Mouse (Mus musculus) MEL (cell line): ENCODE results near the gene Hist1h2ag. TPM values are rescaled to one million over a fixed set of nuclear protein-coding genes. Genes with fewer than 3 reads are reported as not detected.
A peak's percentile ranks its signal among the peaks of the same experiment; 100 is the strongest.

ENCODE experiments used
- DNase-seq: peaks from one replicate; pipeline ENCODE4 v3.0.0; 2011; ENCODE audit warnings: low read depth, low spot score
- H3K27ac ChIP-seq: 2 replicates; pipeline ENCODE4 v1.5.1; 2012; ENCODE audit warnings: low read depth, mild to moderate bottlenecking, control low read depth, low read length, moderate library complexity; ENCODE audit not compliant: control insufficient read depth
- H3K27me3 ChIP-seq, 2 experiments: fragments of 150-350 bp in 1 of 2; sonication (generic) in 1 of 2; 2 replicates each; pipeline ENCODE4 v1.6.1; 2012; ENCODE audit warnings: low read length in 2 of 2, mild to moderate bottlenecking in 2 of 2, improper control_type of control experiment in 1 of 2, moderate library complexity in 1 of 2; ENCODE audit not compliant: insufficient read depth in 2 of 2, control insufficient read depth in 1 of 2
- H3K36me3 ChIP-seq, 2 experiments: 2 replicates each; pipeline ENCODE4 v1.6.1; 2012 to 2014; ENCODE audit warnings: low read length in 2 of 2, improper control_type of control experiment in 1 of 2, inconsistent platforms in 1 of 2, mild to moderate bottlenecking in 1 of 2; ENCODE audit not compliant: insufficient read depth in 2 of 2, control insufficient read depth in 1 of 2
- H3K4me1 ChIP-seq, 2 experiments: fragments of 150-350 bp in 1 of 2; sonication (generic) in 1 of 2; 2 replicates each; pipeline ENCODE4 v1.6.1; 2012; ENCODE audit warnings: low read length in 2 of 2, improper control_type of control experiment in 1 of 2, mild to moderate bottlenecking in 1 of 2; ENCODE audit not compliant: insufficient read depth in 2 of 2, control insufficient read depth in 1 of 2
- H3K4me3 ChIP-seq, 2 experiments: fragments of 150-350 bp in 1 of 2; sonication (generic) in 1 of 2; 2 replicates each; pipeline ENCODE4 v1.5.1; 2012; ENCODE audit warnings: low read depth in 2 of 2, low read length in 2 of 2, mild to moderate bottlenecking in 2 of 2, moderate library complexity in 2 of 2, control low read depth in 1 of 2, improper control_type of control experiment in 1 of 2; ENCODE audit not compliant: control insufficient read depth in 1 of 2, insufficient read depth in 1 of 2
- H3K79me2 ChIP-seq: 2 replicates; pipeline ENCODE4 v1.6.1; 2012; ENCODE audit warnings: mild to moderate bottlenecking, low read length, moderate library complexity; ENCODE audit not compliant: control insufficient read depth, poor library complexity, insufficient read depth
- H3K9ac ChIP-seq: 2 replicates; pipeline ENCODE4 v1.6.1; 2012; ENCODE audit warnings: low read depth, mild to moderate bottlenecking, control low read depth, low read length, moderate library complexity; ENCODE audit not compliant: control insufficient read depth, poor library complexity, severe bottlenecking
- H3K9me3 ChIP-seq: fragments of 150-350 bp; sonication (generic); replicated peaks from 2 replicates; pipeline ENCODE4 v1.6.1; 2012; ENCODE audit warnings: mild to moderate bottlenecking, low read length, improper control_type of control experiment, moderate library complexity; ENCODE audit not compliant: insufficient read depth
- BHLHE40 ChIP-seq: IDR thresholded peaks from 2 replicates; pipeline ENCODE4 v1.6.1; 2012; ENCODE audit warnings: low read depth, mild to moderate bottlenecking, inconsistent platforms, low read length, improper control_type of control experiment, borderline replicate concordance
- CTCF ChIP-seq, 3 experiments: IDR thresholded peaks in 2 of 3; conservative IDR thresholded peaks in 1 of 3; 2 replicates each; pipeline ENCODE4 v1.5.1; 2011 to 2012; ENCODE audit warnings: low read length in 3 of 3, low read depth in 2 of 3, mild to moderate bottlenecking in 2 of 3, improper control_type of control experiment in 1 of 3, inconsistent platforms in 1 of 3, mixed read lengths in 1 of 3, moderate library complexity in 1 of 3; ENCODE audit not compliant: control insufficient read depth in 1 of 3, insufficient read depth in 1 of 3, poor library complexity in 1 of 3, severe bottlenecking in 1 of 3
- ELF1 ChIP-seq: IDR thresholded peaks from 2 replicates; pipeline ENCODE4 v1.6.1; 2014; ENCODE audit warnings: low read depth, mild to moderate bottlenecking, inconsistent platforms, low read length, improper control_type of control experiment, moderate library complexity
- EP300 ChIP-seq, 2 experiments: IDR thresholded peaks; 2 replicates each; pipeline ENCODE4 v1.6.1; 2011; ENCODE audit warnings: improper control_type of control experiment in 2 of 2, low read length in 2 of 2, low read depth in 1 of 2, mild to moderate bottlenecking in 1 of 2
- ETS1 ChIP-seq: IDR thresholded peaks from 2 replicates; pipeline ENCODE4 v1.6.1; 2012; ENCODE audit warnings: low read depth, mild to moderate bottlenecking, inconsistent platforms, low read length, improper control_type of control experiment, moderate library complexity
- KAT2A ChIP-seq: conservative IDR thresholded peaks from 2 replicates; pipeline ENCODE4 v1.6.1; 2012; ENCODE audit warnings: low read depth, low read length, improper control_type of control experiment, inconsistent platforms
- MAX ChIP-seq: IDR thresholded peaks from 2 replicates; pipeline ENCODE4 v1.6.1; 2011; ENCODE audit warnings: low read length, improper control_type of control experiment
- MEF2A ChIP-seq: IDR thresholded peaks from 2 replicates; pipeline ENCODE4 v1.6.1; 2014; ENCODE audit warnings: low read depth, mild to moderate bottlenecking, inconsistent platforms, low read length, improper control_type of control experiment; ENCODE audit not compliant: poor library complexity, insufficient replicate concordance, severe bottlenecking; ENCODE audit errors: extremely low read depth
- MYC ChIP-seq: IDR thresholded peaks from 2 replicates; pipeline ENCODE4 v1.6.1; 2011; ENCODE audit warnings: low read depth, mild to moderate bottlenecking, low read length, improper control_type of control experiment, moderate library complexity
- POLR2A ChIP-seq, 2 experiments: IDR thresholded peaks; 2 replicates each; pipeline ENCODE4 v1.6.1; 2011 to 2012; ENCODE audit warnings: low read length in 2 of 2, mild to moderate bottlenecking in 2 of 2, control low read depth in 1 of 2, improper control_type of control experiment in 1 of 2, low read depth in 1 of 2, moderate library complexity in 1 of 2; ENCODE audit not compliant: control insufficient read depth in 1 of 2, insufficient read depth in 1 of 2, poor library complexity in 1 of 2
- POLR2AphosphoS2 ChIP-seq: IDR thresholded peaks from 2 replicates; pipeline ENCODE4 v1.6.1; 2011; ENCODE audit warnings: low read length, improper control_type of control experiment
- POLR2AphosphoS5 ChIP-seq: IDR thresholded peaks from 2 replicates; pipeline ENCODE4 v1.6.1; 2012; ENCODE audit warnings: low read depth, borderline replicate concordance, mild to moderate bottlenecking, inconsistent platforms, low read length, moderate library complexity, mixed read lengths
- RCOR1 ChIP-seq: IDR thresholded peaks from 2 replicates; pipeline ENCODE4 v1.6.1; 2012; ENCODE audit warnings: low read depth, mild to moderate bottlenecking, inconsistent platforms, low read length, improper control_type of control experiment
- SMC3 ChIP-seq: IDR thresholded peaks from 2 replicates; pipeline ENCODE4 v1.6.1; 2011; ENCODE audit warnings: low read depth, low read length, improper control_type of control experiment
- TBP ChIP-seq: IDR thresholded peaks from 2 replicates; pipeline ENCODE4 v1.8.0; 2011; ENCODE audit warnings: low read depth, low read length, improper control_type of control experiment
- USF1 ChIP-seq: IDR thresholded peaks from 2 replicates; pipeline ENCODE4 v1.6.1; 2014; ENCODE audit warnings: low read depth, mild to moderate bottlenecking, inconsistent platforms, low read length, improper control_type of control experiment, moderate library complexity
- USF2 ChIP-seq, 2 experiments: IDR thresholded peaks; 2 replicates each; pipeline ENCODE4 v1.6.1; 2011 to 2012; ENCODE audit warnings: improper control_type of control experiment in 2 of 2, low read length in 2 of 2, borderline replicate concordance in 1 of 2, inconsistent platforms in 1 of 2, low read depth in 1 of 2, mild to moderate bottlenecking in 1 of 2; ENCODE audit not compliant: insufficient read depth in 1 of 2
- ZKSCAN1 ChIP-seq: IDR thresholded peaks from 2 replicates; pipeline ENCODE4 v1.6.1; 2012; ENCODE audit warnings: low read depth, mild to moderate bottlenecking, inconsistent platforms, low read length, improper control_type of control experiment, moderate library complexity
- polyA plus RNA-seq, 2 experiments: library from polyadenylated mRNA; stranded (reverse) in 1 of 2; unstranded in 1 of 2; fragments of >175 nt in 1 of 2; fragments of >200 nt in 1 of 2; gene quantifications; 2 replicates each; pipeline versions ENCODE4 v1.2.1 to v1.2.4; 2012; ENCODE audit warnings: low replicate concordance in 2 of 2, low read depth in 1 of 2; ENCODE audit not compliant: insufficient read length in 2 of 2, insufficient read depth in 1 of 2, missing spikeins in 1 of 2
- total RNA-seq: library from RNA; depleted of rRNA; stranded (reverse); fragments of 300-350 nt; gene quantifications from 2 replicates; pipeline ENCODE4 v1.2.3, GENCODE M21; 2012

Gene Hist1h2ag
- total and polyA plus RNA-seq, 3 experiments, result 5.9 to 766 TPM; not detected in 1

GRCm38 (mm10) chr13:22040464-22041141 is 2.1 kb downstream of the Hist1h2ag start (continued):
- TF ChIP-seq ELF1 (no peak), POLR2A (IDR thresholded peaks at IDR 0.05; ENCODE audit: control insufficient read depth in 1 of 2, insufficient read depth in 1 of 2, low read depth in 1 of 2, low read length in 2 of 2, poor library complexity in 1 of 2) (peak in 1 of 2 experiments; percentile 93; a peak in 3 of 4 replicates), POLR2AphosphoS2 (no peak), MEF2A (no peak), MYC (no peak), BHLHE40 (no peak), EP300 (IDR thresholded peaks at IDR 0.05; ENCODE audit: low read depth in 1 of 2, low read length in 2 of 2) (no peak)

- Histone ChIP-seq H3K9ac (peak overlapping the region; percentile 73), H3K4me1 (peaks cover 0 to 4% of the 10 kb centered on the region in 2 experiments; a peak in 1 of 4 replicates), H3K27me3 (no peaks in the 10 kb centered on the region), H3K27ac (peak overlapping the region; percentile 92), H3K9me3 (no peaks in the 10 kb centered on the region), H3K36me3 (peaks cover 0 to 18% of the 10 kb centered on the region in 2 experiments; a peak in 2 of 4 replicates), H3K4me3 (peak overlapping the region in 1 of 2 experiments; percentile 4; a peak in 1 of 4 replicates), H3K79me2 (no peaks in the 10 kb centered on the region; the same call in 1 of the 2 replicates)
- no peak for DNase-seq
- no peak for TF ChIP-seq USF1
- no peak for TF ChIP-seq CTCF (IDR thresholded peaks at IDR 0.05 in 2 of 3, conservative IDR thresholded peaks at IDR 0.05 in 1 of 3; ENCODE audit: control insufficient read depth in 1 of 3, insufficient read depth in 1 of 3, low read depth in 2 of 3, low read length in 3 of 3, poor library complexity in 1 of 3, severe bottlenecking in 1 of 3)
- no peak for TF ChIP-seq POLR2AphosphoS2
- no peak for TF ChIP-seq KAT2A
- no peak for TF ChIP-seq SMC3
- no peak for TF ChIP-seq MEF2A
- TF ChIP-seq POLR2AphosphoS5, result no peak
- no peak for TF ChIP-seq USF2 (IDR thresholded peaks at IDR 0.05; ENCODE audit: borderline replicate concordance in 1 of 2, insufficient read depth in 1 of 2, low read depth in 1 of 2, low read length in 2 of 2)
- no peak for TF ChIP-seq RCOR1
- no peak for TF ChIP-seq MAX
- TF ChIP-seq ZKSCAN1, result no peak
- TF ChIP-seq ETS1, result no peak
- no peak for TF ChIP-seq TBP
These were observed 2.7 kb downstream of the Hist1h2ag start for GRCm38 (mm10) chr13:22039951-22040463.
